Comparison of ENCODE assay signal across 20 mouse cellular contexts in the genomic region with DNA sequence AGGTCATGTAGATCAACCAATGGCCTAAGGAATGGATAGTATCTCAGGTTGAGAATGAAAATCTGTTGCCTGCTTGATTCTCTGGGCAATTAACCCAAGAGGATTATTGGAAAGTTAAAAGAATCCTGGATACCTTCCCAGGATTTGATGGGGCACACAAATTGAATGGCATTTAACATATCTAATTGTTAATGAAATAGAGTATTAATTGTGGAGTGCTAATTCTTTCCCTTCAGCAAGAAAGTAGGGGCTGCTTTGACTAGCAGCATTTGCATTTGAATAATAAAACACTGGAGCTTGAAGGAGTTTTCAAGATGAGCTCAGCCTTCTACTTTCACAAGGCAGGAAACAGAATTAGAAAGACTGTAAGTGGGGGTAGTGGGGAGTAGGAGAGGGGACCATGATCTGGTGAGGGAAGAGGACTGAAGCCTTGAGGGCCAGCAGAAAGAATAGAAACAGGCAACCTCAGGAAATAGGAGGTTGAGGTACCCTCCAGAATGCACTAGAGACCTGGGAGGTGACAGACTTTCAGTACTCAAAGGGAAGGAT.
A peak's percentile ranks its signal among the peaks of the same experiment; 100 is the strongest.
DNase-seq lines count a peak whose midpoint lies in the region; ATAC-seq lines count a peak whose summit lies in the region.
"Had no signal": no experiment of that assay in that cellular context is flagged by ENCODE, and none has a peak within 500 bp of the region (broad histone marks: within the 10 kb centered on the region; RNA-seq: fewer than 3 reads in every experiment).

No protein-coding gene starts in this region.

- H3K9me3 ChIP-seq in forebrain, embryonic 11.5 days (ENCODE audit: control insufficient read depth, low read length) = no peaks in the 10 kb centered on the region
- H3K9me3 ChIP-seq in forebrain, embryonic 10.5 days = no peaks in the 10 kb centered on the region
- no peaks in the 10 kb centered on the region for H3K9me3 ChIP-seq in forebrain, embryonic 13.5 days (replicated peaks)
- H3K9me3 ChIP-seq in forebrain, embryonic 16.5 days (ENCODE audit: control insufficient read depth, low read length) = no peaks in the 10 kb centered on the region
- H3K9me3 ChIP-seq in midbrain, embryonic 11.5 days (ENCODE audit: control insufficient read depth, low read length) = no peaks in the 10 kb centered on the region
- H3K9me3 ChIP-seq in liver, embryonic 11.5 days (ENCODE audit: control insufficient read depth, low read length) = no peaks in the 10 kb centered on the region
- H3K9me3 ChIP-seq: heart, embryonic 13.5 days; hindbrain, embryonic 15.5 days had no signal

- no peak overlapping the region for H3K4me3 ChIP-seq in forebrain, embryonic 11.5 days (ENCODE audit: low read depth, low read length)
- H3K4me3 ChIP-seq in forebrain, embryonic 10.5 days = no peak overlapping the region
- no peak overlapping the region for H3K4me3 ChIP-seq in forebrain, embryonic 13.5 days
- no peak overlapping the region for H3K4me3 ChIP-seq in forebrain, embryonic 16.5 days (replicated peaks; ENCODE audit: low read length)
- no peak overlapping the region for H3K4me3 ChIP-seq in midbrain, embryonic 11.5 days (ENCODE audit: low read depth, low read length)
- H3K4me3 ChIP-seq in liver, embryonic 11.5 days (ENCODE audit: low read depth, low read length) = no peak overlapping the region
- H3K4me3 ChIP-seq: heart, embryonic 13.5 days; hindbrain, embryonic 15.5 days had no signal

- no peaks in the 10 kb centered on the region for H3K4me1 ChIP-seq in forebrain, embryonic 11.5 days (replicated peaks; ENCODE audit: control insufficient read depth, insufficient read depth, low read length)
- no peaks in the 10 kb centered on the region; the same call in 1 of the 2 replicates for H3K4me1 ChIP-seq in forebrain, embryonic 10.5 days
- peaks cover 10% of the 10 kb centered on the region; the same call in 1 of the 2 replicates for H3K4me1 ChIP-seq in forebrain, embryonic 13.5 days
- H3K4me1 ChIP-seq in forebrain, embryonic 16.5 days (replicated peaks; ENCODE audit: control insufficient read depth, insufficient read depth, low read length) = no peaks in the 10 kb centered on the region
- no peaks in the 10 kb centered on the region for H3K4me1 ChIP-seq in midbrain, embryonic 11.5 days (ENCODE audit: control insufficient read depth, insufficient read depth, low read length)
- no peaks in the 10 kb centered on the region for H3K4me1 ChIP-seq in liver, embryonic 11.5 days (replicated peaks; ENCODE audit: control insufficient read depth, insufficient read depth, low read length)
- H3K4me1 ChIP-seq: heart, embryonic 13.5 days; hindbrain, embryonic 15.5 days had no signal

- H3K9ac ChIP-seq in forebrain, embryonic 11.5 days (ENCODE audit: low read length) = no peak overlapping the region
- no peak overlapping the region for H3K9ac ChIP-seq in forebrain, embryonic 13.5 days
- no peak overlapping the region for H3K9ac ChIP-seq in forebrain, embryonic 16.5 days (replicated peaks; ENCODE audit: low read depth, low read length)
- no peak overlapping the region for H3K9ac ChIP-seq in midbrain, embryonic 11.5 days (ENCODE audit: low read length)
- no peak overlapping the region for H3K9ac ChIP-seq in liver, embryonic 11.5 days (ENCODE audit: low read depth, low read length)
- H3K9ac ChIP-seq: heart, embryonic 13.5 days; hindbrain, embryonic 15.5 days had no signal

- DNase-seq in forebrain, embryonic 11.5 days (ENCODE audit: low spot score) = no peak
- no peak for DNase-seq in forebrain, embryonic 10.5 days (ENCODE audit: extremely low spot score, low spot score)
- DNase-seq in adrenal gland, postnatal 36 days = no peak
- no peak for DNase-seq in midbrain, embryonic 11.5 days (ENCODE audit: low spot score, missing footprints)
- DNase-seq in liver, embryonic 11.5 days (ENCODE audit: low spot score) = no peak
- DNase-seq: adrenal gland, adult 2 months; adrenal gland, postnatal 14 days; cerebellum, adult 18-20 months; cerebellum, adult 9-10 months; cerebellum, postnatal 14 days; gastrocnemius, postnatal 25 days; heart, adult 18-20 months; heart, postnatal 14 days; heart, postnatal 4 days had no signal

- no peak overlapping the region for H3K27ac ChIP-seq in forebrain, embryonic 11.5 days (ENCODE audit: low read depth, low read length)
- no peak overlapping the region for H3K27ac ChIP-seq in forebrain, embryonic 10.5 days
- no peak overlapping the region for H3K27ac ChIP-seq in forebrain, embryonic 13.5 days
- no peak overlapping the region for H3K27ac ChIP-seq in forebrain, embryonic 16.5 days (ENCODE audit: low read length)
- H3K27ac ChIP-seq in midbrain, embryonic 11.5 days (ENCODE audit: low read depth, low read length) = no peak overlapping the region
- no peak overlapping the region for H3K27ac ChIP-seq in liver, embryonic 11.5 days (ENCODE audit: low read depth, low read length)
- H3K27ac ChIP-seq: heart, embryonic 13.5 days; hindbrain, embryonic 15.5 days had no signal

- no peak overlapping the region for H3K4me2 ChIP-seq in forebrain, embryonic 11.5 days (ENCODE audit: low read depth, low read length, severe bottlenecking)
- no peak overlapping the region for H3K4me2 ChIP-seq in forebrain, embryonic 13.5 days
- H3K4me2 ChIP-seq in forebrain, embryonic 16.5 days (ENCODE audit: low read length) = no peak overlapping the region
- H3K4me2 ChIP-seq in midbrain, embryonic 11.5 days = no peak overlapping the region
- H3K4me2 ChIP-seq in liver, embryonic 11.5 days = no peak overlapping the region
- H3K4me2 ChIP-seq: heart, embryonic 13.5 days; hindbrain, embryonic 15.5 days had no signal

- peak; percentile 36; the same call in 1 of the 2 replicates for ATAC-seq in forebrain, embryonic 11.5 days (replicated peaks; ENCODE audit: low FRiP score)
- ATAC-seq in forebrain, embryonic 13.5 days = peak; percentile 83
- ATAC-seq in forebrain, embryonic 16.5 days = peak; percentile 86
- ATAC-seq in midbrain, embryonic 11.5 days (ENCODE audit: low FRiP score) = no peak
- ATAC-seq in liver, embryonic 11.5 days (replicated peaks; ENCODE audit: low FRiP score) = no peak
- ATAC-seq: intestine, postnatal 0 days; Patski had no signal

- no peaks in the 10 kb centered on the region for H3K36me3 ChIP-seq in forebrain, embryonic 11.5 days (ENCODE audit: control insufficient read depth, insufficient read depth, low read length)
- no peaks in the 10 kb centered on the region for H3K36me3 ChIP-seq in forebrain, embryonic 10.5 days (replicated peaks)
- H3K36me3 ChIP-seq in forebrain, embryonic 13.5 days (ENCODE audit: poor library complexity, severe bottlenecking) = no peaks in the 10 kb centered on the region
- H3K36me3 ChIP-seq in forebrain, embryonic 16.5 days (ENCODE audit: control insufficient read depth, insufficient read depth) = no peaks in the 10 kb centered on the region
- no peaks in the 10 kb centered on the region for H3K36me3 ChIP-seq in midbrain, embryonic 11.5 days (ENCODE audit: control insufficient read depth, insufficient read depth, low read length)
- no peaks in the 10 kb centered on the region for H3K36me3 ChIP-seq in liver, embryonic 11.5 days (ENCODE audit: control insufficient read depth, insufficient read depth, low read length)
- H3K36me3 ChIP-seq: heart, embryonic 13.5 days; hindbrain, embryonic 15.5 days had no signal

- H3K27me3 ChIP-seq in forebrain, embryonic 11.5 days (ENCODE audit: control insufficient read depth, insufficient read depth, low read length) = no peaks in the 10 kb centered on the region
- no peaks in the 10 kb centered on the region for H3K27me3 ChIP-seq in forebrain, embryonic 10.5 days (ENCODE audit: poor library complexity, severe bottlenecking)
- H3K27me3 ChIP-seq in forebrain, embryonic 13.5 days = no peaks in the 10 kb centered on the region
- H3K27me3 ChIP-seq in forebrain, embryonic 16.5 days (replicated peaks; ENCODE audit: control insufficient read depth, insufficient read depth, low read length) = no peaks in the 10 kb centered on the region
- no peaks in the 10 kb centered on the region for H3K27me3 ChIP-seq in midbrain, embryonic 11.5 days (ENCODE audit: control insufficient read depth, insufficient read depth, low read length)
- H3K27me3 ChIP-seq in liver, embryonic 11.5 days (replicated peaks; ENCODE audit: control insufficient read depth, insufficient read depth, low read length) = no peaks in the 10 kb centered on the region
- H3K27me3 ChIP-seq: heart, embryonic 13.5 days; hindbrain, embryonic 15.5 days; Patski had no signal

Comparison
In these comparisons a context has a peak if more than half of its experiments do, and no peak if none do; other contexts are left out.
1. ATAC-seq: peak in forebrain, embryonic 11.5 days (single experiment), forebrain, embryonic 13.5 days (single experiment) and forebrain, embryonic 16.5 days (single experiment); none in midbrain, embryonic 11.5 days (single experiment) and liver, embryonic 11.5 days (single experiment).